9 mouse cellular contexts compared by ENCODE assay signal in genomic region chr2:91967962-91968361, GRCm38 (mm10). TPM values are rescaled to one million over a fixed set of nuclear protein-coding genes. Genes with fewer than 3 reads are reported as not detected.
DNase-seq lines count a peak whose midpoint lies in the region; ATAC-seq and TF ChIP-seq lines count a peak whose summit lies in the region.
"Had no signal": no experiment of that assay in that cellular context is flagged by ENCODE, and none has a peak within 500 bp of the region (broad histone marks: within the 10 kb centered on the region; RNA-seq: fewer than 3 reads in every experiment).

No protein-coding gene starts in this region.

- peak overlapping the region; percentile 62 for H3K27ac ChIP-seq in layer of hippocampus, adult 2 months
- H3K27ac ChIP-seq in heart, embryonic 12.5 days (ENCODE audit: poor library complexity, severe bottlenecking) = peak overlapping the region; percentile 71
- H3K27ac ChIP-seq in neural tube, embryonic 15.5 days (replicated peaks) = peak overlapping the region; percentile 33; the same call in 1 of the 2 replicates
- H3K27ac ChIP-seq: liver, embryonic 13.5 days had no signal

- TF ChIP-seq CTCF in layer of hippocampus, adult 2 months (conservative IDR thresholded peaks at IDR 0.05) = no peak

- H3K9me3 ChIP-seq in heart, embryonic 12.5 days (replicated peaks) = no peaks in the 10 kb centered on the region
- no peaks in the 10 kb centered on the region for H3K9me3 ChIP-seq in neural tube, embryonic 15.5 days (replicated peaks)
- H3K9me3 ChIP-seq: liver, embryonic 13.5 days had no signal

- H3K4me3 ChIP-seq in layer of hippocampus, adult 2 months = no peak overlapping the region
- H3K4me3 ChIP-seq in heart, embryonic 12.5 days = no peak overlapping the region
- no peak overlapping the region for H3K4me3 ChIP-seq in neural tube, embryonic 15.5 days (replicated peaks)
- H3K4me3 ChIP-seq: liver, embryonic 13.5 days had no signal

- H3K9ac ChIP-seq in heart, embryonic 12.5 days = no peak overlapping the region
- no peak overlapping the region for H3K9ac ChIP-seq in neural tube, embryonic 15.5 days (replicated peaks)
- H3K9ac ChIP-seq: liver, embryonic 13.5 days had no signal

- ATAC-seq in heart, embryonic 12.5 days (ENCODE audit: insufficient number of reproducible peaks, low FRiP score) = no peak
- no peak for ATAC-seq in neural tube, embryonic 15.5 days (ENCODE audit: low FRiP score)

- H3K4me2 ChIP-seq in heart, embryonic 12.5 days = no peak overlapping the region
- no peak overlapping the region for H3K4me2 ChIP-seq in neural tube, embryonic 15.5 days
- H3K4me2 ChIP-seq: liver, embryonic 13.5 days had no signal

- H3K36me3 ChIP-seq in heart, embryonic 12.5 days = no peaks in the 10 kb centered on the region
- no peaks in the 10 kb centered on the region for H3K36me3 ChIP-seq in neural tube, embryonic 15.5 days
- H3K36me3 ChIP-seq: liver, embryonic 13.5 days had no signal

- no peak for DNase-seq in layer of hippocampus, adult 2 months (ENCODE audit: low spot score in 2 of 2)
- no peak for DNase-seq in layer of hippocampus, postnatal 25 days (ENCODE audit: extremely low spot score in 1 of 2, low spot score in 1 of 2)
- DNase-seq in kidney, postnatal 14 days = peak; percentile 71
- DNase-seq in frontal cortex, postnatal 36 days (ENCODE audit: low spot score in 2 of 2) = no peak
- no peak for DNase-seq in testis, postnatal 10 days (ENCODE audit: low spot score)
- DNase-seq in right cerebral cortex, postnatal 25 days = no peak
- DNase-seq: liver, embryonic 13.5 days had no signal

- 53% methylated on average over 11 of the region's 11 CpGs for WGBS in heart, embryonic 12.5 days
- 69% methylated on average over 11 of the region's 11 CpGs for WGBS in neural tube, embryonic 15.5 days

- H3K4me1 ChIP-seq in heart, embryonic 12.5 days (replicated peaks) = peaks cover 52% of the 10 kb centered on the region
- peaks cover 18% of the 10 kb centered on the region for H3K4me1 ChIP-seq in neural tube, embryonic 15.5 days

- no peaks in the 10 kb centered on the region for H3K27me3 ChIP-seq in heart, embryonic 12.5 days (replicated peaks)
- H3K27me3 ChIP-seq in neural tube, embryonic 15.5 days (replicated peaks) = 0 out of 2 replicates have a peak, but pooled peaks cover 6% of the 10 kb centered on the region

RNA-seq across cellular contexts. Expression of gene Dgkz, which starts 7.7 kb away (rescaled TPM):
- 100 to 1,000 TPM; 513 to 526 TPM for total RNA-seq in layer of hippocampus, adult 2 months (2021)
- 100 to 1,000 TPM; 479 to 537 TPM for total RNA-seq in layer of hippocampus, postnatal 25 days (2021)
- polyA plus RNA-seq in heart, embryonic 12.5 days (2016; fragmentation: Nextera tagmentation; extraction: Ambion mirVana) = 43.8 and 48.8 TPM in 2 replicates
- 34.8 and 45.9 TPM in 2 replicates for polyA plus RNA-seq in neural tube, embryonic 15.5 days (2015; fragmentation: Nextera tagmentation; extraction: Ambion mirVana)

RNA-seq across cellular contexts. Expression of gene Gm9821, which starts 22.5 kb away (rescaled TPM):
- not detected for total RNA-seq in layer of hippocampus, adult 2 months (2021)
- not detected for total RNA-seq in layer of hippocampus, postnatal 25 days (2021)
- polyA plus RNA-seq in heart, embryonic 12.5 days (2016; fragmentation: Nextera tagmentation; extraction: Ambion mirVana) = 3.2 and 4.0 TPM in 2 replicates
- 0.24 and 0.57 TPM in 2 replicates for polyA plus RNA-seq in neural tube, embryonic 15.5 days (2015; fragmentation: Nextera tagmentation; extraction: Ambion mirVana)

RNA-seq across cellular contexts. Expression of gene Mdk, which starts 35.9 kb away (rescaled TPM):
- 10 to 100 TPM; 25.3 to 31.9 TPM for total RNA-seq in layer of hippocampus, adult 2 months (2021)
- total RNA-seq in layer of hippocampus, postnatal 25 days (2021) = 10 to 100 TPM; 25.5 to 33.2 TPM
- 724 and 730 TPM in 2 replicates for polyA plus RNA-seq in heart, embryonic 12.5 days (2016; fragmentation: Nextera tagmentation; extraction: Ambion mirVana)
- polyA plus RNA-seq in neural tube, embryonic 15.5 days (2015; fragmentation: Nextera tagmentation; extraction: Ambion mirVana) = 161 and 243 TPM in 2 replicates

RNA-seq across cellular contexts. Expression of gene Chrm4, which starts 40.9 kb away (rescaled TPM):
- total RNA-seq in layer of hippocampus, adult 2 months (2021) = 10 to 100 TPM; 22.1 to 26.0 TPM
- total RNA-seq in layer of hippocampus, postnatal 25 days (2021) = 10 to 100 TPM; 21.5 to 26.1 TPM
- 0.15 TPM in 1 of 2 replicates, not detected in the other for polyA plus RNA-seq in heart, embryonic 12.5 days (2016; fragmentation: Nextera tagmentation; extraction: Ambion mirVana)
- polyA plus RNA-seq in neural tube, embryonic 15.5 days (2015; fragmentation: Nextera tagmentation; extraction: Ambion mirVana) = 1.4 and 1.5 TPM in 2 replicates

RNA-seq across cellular contexts. Expression of gene Creb3l1, which starts 56.3 kb away (rescaled TPM):
- total RNA-seq in layer of hippocampus, adult 2 months (2021) = 1 to 10 TPM; 3.2 to 3.6 TPM
- 1 to 10 TPM; 4.0 to 4.6 TPM for total RNA-seq in layer of hippocampus, postnatal 25 days (2021)
- 6.1 and 6.7 TPM in 2 replicates for polyA plus RNA-seq in heart, embryonic 12.5 days (2016; fragmentation: Nextera tagmentation; extraction: Ambion mirVana)
- 3.4 and 5.2 TPM in 2 replicates for polyA plus RNA-seq in neural tube, embryonic 15.5 days (2015; fragmentation: Nextera tagmentation; extraction: Ambion mirVana)
